Mouse (Mus musculus) MEL (cell line): ENCODE measurements around the gene Mrps11. TPM values are rescaled to one million over a fixed set of nuclear protein-coding genes. Genes with fewer than 3 reads are reported as not detected.
A peak's percentile ranks its signal among the peaks of the same experiment; 100 is the strongest.

ENCODE experiments used
- DNase-seq: peaks from one replicate; pipeline ENCODE4 v3.0.0; 2011; ENCODE audit warnings: low read depth, low spot score
- H3K27ac ChIP-seq: 2 replicates; pipeline ENCODE4 v1.5.1; 2012; ENCODE audit warnings: low read depth, mild to moderate bottlenecking, control low read depth, low read length, moderate library complexity; ENCODE audit not compliant: control insufficient read depth
- H3K27me3 ChIP-seq, 2 experiments: fragments of 150-350 bp in 1 of 2; sonication (generic) in 1 of 2; 2 replicates each; pipeline ENCODE4 v1.6.1; 2012; ENCODE audit warnings: low read length in 2 of 2, mild to moderate bottlenecking in 2 of 2, improper control_type of control experiment in 1 of 2, moderate library complexity in 1 of 2; ENCODE audit not compliant: insufficient read depth in 2 of 2, control insufficient read depth in 1 of 2
- H3K36me3 ChIP-seq, 2 experiments: 2 replicates each; pipeline ENCODE4 v1.6.1; 2012 to 2014; ENCODE audit warnings: low read length in 2 of 2, improper control_type of control experiment in 1 of 2, inconsistent platforms in 1 of 2, mild to moderate bottlenecking in 1 of 2; ENCODE audit not compliant: insufficient read depth in 2 of 2, control insufficient read depth in 1 of 2
- H3K4me1 ChIP-seq, 2 experiments: fragments of 150-350 bp in 1 of 2; sonication (generic) in 1 of 2; 2 replicates each; pipeline ENCODE4 v1.6.1; 2012; ENCODE audit warnings: low read length in 2 of 2, improper control_type of control experiment in 1 of 2, mild to moderate bottlenecking in 1 of 2; ENCODE audit not compliant: insufficient read depth in 2 of 2, control insufficient read depth in 1 of 2
- H3K4me3 ChIP-seq, 2 experiments: fragments of 150-350 bp in 1 of 2; sonication (generic) in 1 of 2; 2 replicates each; pipeline ENCODE4 v1.5.1; 2012; ENCODE audit warnings: low read depth in 2 of 2, low read length in 2 of 2, mild to moderate bottlenecking in 2 of 2, moderate library complexity in 2 of 2, control low read depth in 1 of 2, improper control_type of control experiment in 1 of 2; ENCODE audit not compliant: control insufficient read depth in 1 of 2, insufficient read depth in 1 of 2
- H3K79me2 ChIP-seq: 2 replicates; pipeline ENCODE4 v1.6.1; 2012; ENCODE audit warnings: mild to moderate bottlenecking, low read length, moderate library complexity; ENCODE audit not compliant: control insufficient read depth, poor library complexity, insufficient read depth
- H3K9ac ChIP-seq: 2 replicates; pipeline ENCODE4 v1.6.1; 2012; ENCODE audit warnings: low read depth, mild to moderate bottlenecking, control low read depth, low read length, moderate library complexity; ENCODE audit not compliant: control insufficient read depth, poor library complexity, severe bottlenecking
- H3K9me3 ChIP-seq: fragments of 150-350 bp; sonication (generic); replicated peaks from 2 replicates; pipeline ENCODE4 v1.6.1; 2012; ENCODE audit warnings: mild to moderate bottlenecking, low read length, improper control_type of control experiment, moderate library complexity; ENCODE audit not compliant: insufficient read depth
- BHLHE40 ChIP-seq: IDR thresholded peaks from 2 replicates; pipeline ENCODE4 v1.6.1; 2012; ENCODE audit warnings: low read depth, mild to moderate bottlenecking, inconsistent platforms, low read length, improper control_type of control experiment, borderline replicate concordance
- CHD1 ChIP-seq: IDR thresholded peaks from 2 replicates; pipeline ENCODE4 v1.6.1; 2012; ENCODE audit warnings: low read depth, mild to moderate bottlenecking, inconsistent platforms, low read length, improper control_type of control experiment
- E2F4 ChIP-seq: IDR thresholded peaks from 2 replicates; pipeline ENCODE4 v1.6.1; 2011; ENCODE audit warnings: low read depth, low read length, improper control_type of control experiment, borderline replicate concordance
- ELF1 ChIP-seq: IDR thresholded peaks from 2 replicates; pipeline ENCODE4 v1.6.1; 2014; ENCODE audit warnings: low read depth, mild to moderate bottlenecking, inconsistent platforms, low read length, improper control_type of control experiment, moderate library complexity
- ETS1 ChIP-seq: IDR thresholded peaks from 2 replicates; pipeline ENCODE4 v1.6.1; 2012; ENCODE audit warnings: low read depth, mild to moderate bottlenecking, inconsistent platforms, low read length, improper control_type of control experiment, moderate library complexity
- GABPA ChIP-seq: IDR thresholded peaks from 2 replicates; pipeline ENCODE4 v1.6.1; 2012; ENCODE audit warnings: low read depth, mild to moderate bottlenecking, inconsistent platforms, low read length, improper control_type of control experiment, moderate library complexity
- GATA1 ChIP-seq: IDR thresholded peaks from 2 replicates; pipeline ENCODE4 v1.6.1; 2011; ENCODE audit warnings: low read depth, low read length, improper control_type of control experiment
- JUND ChIP-seq: IDR thresholded peaks from 2 replicates; pipeline ENCODE4 v1.6.1; 2011; ENCODE audit warnings: low read depth, mild to moderate bottlenecking, improper control_type of control experiment, low read length
- MAFK ChIP-seq: IDR thresholded peaks from 2 replicates; pipeline ENCODE4 v1.6.1; 2011; ENCODE audit warnings: low read depth, mild to moderate bottlenecking, low read length, improper control_type of control experiment, borderline replicate concordance
- MAX ChIP-seq: IDR thresholded peaks from 2 replicates; pipeline ENCODE4 v1.6.1; 2011; ENCODE audit warnings: low read length, improper control_type of control experiment
- MAZ ChIP-seq: IDR thresholded peaks from 2 replicates; pipeline ENCODE4 v1.6.1; 2012; ENCODE audit warnings: low read depth, mild to moderate bottlenecking, inconsistent platforms, low read length, improper control_type of control experiment
- MEF2A ChIP-seq: IDR thresholded peaks from 2 replicates; pipeline ENCODE4 v1.6.1; 2014; ENCODE audit warnings: low read depth, mild to moderate bottlenecking, inconsistent platforms, low read length, improper control_type of control experiment; ENCODE audit not compliant: poor library complexity, insufficient replicate concordance, severe bottlenecking; ENCODE audit errors: extremely low read depth
- MYB ChIP-seq: IDR thresholded peaks from 2 replicates; pipeline ENCODE4 v1.6.1; 2011; ENCODE audit warnings: mild to moderate bottlenecking, low read depth, low read length, improper control_type of control experiment
- MYC ChIP-seq: IDR thresholded peaks from 2 replicates; pipeline ENCODE4 v1.6.1; 2011; ENCODE audit warnings: low read depth, mild to moderate bottlenecking, low read length, improper control_type of control experiment, moderate library complexity
- NELFE ChIP-seq: IDR thresholded peaks from 2 replicates; pipeline ENCODE4 v1.6.1; 2011; ENCODE audit warnings: low read depth, low read length, improper control_type of control experiment
- NRF1 ChIP-seq: IDR thresholded peaks from 2 replicates; pipeline ENCODE4 v1.6.1; 2014; ENCODE audit warnings: low read depth, mild to moderate bottlenecking, inconsistent platforms, low read length, improper control_type of control experiment, moderate library complexity; ENCODE audit not compliant: poor library complexity, insufficient read depth, severe bottlenecking
- POLR2AphosphoS5 ChIP-seq: IDR thresholded peaks from 2 replicates; pipeline ENCODE4 v1.6.1; 2012; ENCODE audit warnings: low read depth, borderline replicate concordance, mild to moderate bottlenecking, inconsistent platforms, low read length, moderate library complexity, mixed read lengths
- RAD21 ChIP-seq: IDR thresholded peaks from 2 replicates; pipeline ENCODE4 v1.6.1; 2011; ENCODE audit warnings: mild to moderate bottlenecking, low read depth, low read length, improper control_type of control experiment
- RCOR1 ChIP-seq: IDR thresholded peaks from 2 replicates; pipeline ENCODE4 v1.6.1; 2012; ENCODE audit warnings: low read depth, mild to moderate bottlenecking, inconsistent platforms, low read length, improper control_type of control experiment
- SIN3A ChIP-seq: IDR thresholded peaks from 2 replicates; pipeline ENCODE4 v1.6.1; 2012; ENCODE audit warnings: low read length, improper control_type of control experiment, inconsistent platforms
- SMC3 ChIP-seq: IDR thresholded peaks from 2 replicates; pipeline ENCODE4 v1.6.1; 2011; ENCODE audit warnings: low read depth, low read length, improper control_type of control experiment
- TBP ChIP-seq: IDR thresholded peaks from 2 replicates; pipeline ENCODE4 v1.8.0; 2011; ENCODE audit warnings: low read depth, low read length, improper control_type of control experiment
- TCF12 ChIP-seq: IDR thresholded peaks from 2 replicates; pipeline ENCODE4 v1.6.1; 2014; ENCODE audit warnings: low read depth, mild to moderate bottlenecking, inconsistent platforms, low read length, improper control_type of control experiment, moderate library complexity
- USF1 ChIP-seq: IDR thresholded peaks from 2 replicates; pipeline ENCODE4 v1.6.1; 2014; ENCODE audit warnings: low read depth, mild to moderate bottlenecking, inconsistent platforms, low read length, improper control_type of control experiment, moderate library complexity
- USF2 ChIP-seq, 2 experiments: IDR thresholded peaks; 2 replicates each; pipeline ENCODE4 v1.6.1; 2011 to 2012; ENCODE audit warnings: improper control_type of control experiment in 2 of 2, low read length in 2 of 2, borderline replicate concordance in 1 of 2, inconsistent platforms in 1 of 2, low read depth in 1 of 2, mild to moderate bottlenecking in 1 of 2; ENCODE audit not compliant: insufficient read depth in 1 of 2
- ZC3H11A ChIP-seq: IDR thresholded peaks from 2 replicates; pipeline ENCODE4 v1.6.1; 2012; ENCODE audit warnings: low read depth, mild to moderate bottlenecking, inconsistent platforms, low read length, improper control_type of control experiment
- ZKSCAN1 ChIP-seq: IDR thresholded peaks from 2 replicates; pipeline ENCODE4 v1.6.1; 2012; ENCODE audit warnings: low read depth, mild to moderate bottlenecking, inconsistent platforms, low read length, improper control_type of control experiment, moderate library complexity
- ZNF384 ChIP-seq: IDR thresholded peaks from 2 replicates; pipeline ENCODE4 v1.6.1; 2012; ENCODE audit warnings: low read depth, mild to moderate bottlenecking, inconsistent platforms, low read length, improper control_type of control experiment
- polyA plus RNA-seq, 2 experiments: library from polyadenylated mRNA; stranded (reverse) in 1 of 2; unstranded in 1 of 2; fragments of >175 nt in 1 of 2; fragments of >200 nt in 1 of 2; gene quantifications; 2 replicates each; pipeline versions ENCODE4 v1.2.1 to v1.2.4; 2012; ENCODE audit warnings: low replicate concordance in 2 of 2, low read depth in 1 of 2; ENCODE audit not compliant: insufficient read length in 2 of 2, insufficient read depth in 1 of 2, missing spikeins in 1 of 2
- total RNA-seq: library from RNA; depleted of rRNA; stranded (reverse); fragments of 300-350 nt; gene quantifications from 2 replicates; pipeline ENCODE4 v1.2.3, GENCODE M21; 2012

The Mrps11 gene
- total and polyA plus RNA-seq, 3 experiments = 106 to 116 TPM; not detected in 1

DNA sequence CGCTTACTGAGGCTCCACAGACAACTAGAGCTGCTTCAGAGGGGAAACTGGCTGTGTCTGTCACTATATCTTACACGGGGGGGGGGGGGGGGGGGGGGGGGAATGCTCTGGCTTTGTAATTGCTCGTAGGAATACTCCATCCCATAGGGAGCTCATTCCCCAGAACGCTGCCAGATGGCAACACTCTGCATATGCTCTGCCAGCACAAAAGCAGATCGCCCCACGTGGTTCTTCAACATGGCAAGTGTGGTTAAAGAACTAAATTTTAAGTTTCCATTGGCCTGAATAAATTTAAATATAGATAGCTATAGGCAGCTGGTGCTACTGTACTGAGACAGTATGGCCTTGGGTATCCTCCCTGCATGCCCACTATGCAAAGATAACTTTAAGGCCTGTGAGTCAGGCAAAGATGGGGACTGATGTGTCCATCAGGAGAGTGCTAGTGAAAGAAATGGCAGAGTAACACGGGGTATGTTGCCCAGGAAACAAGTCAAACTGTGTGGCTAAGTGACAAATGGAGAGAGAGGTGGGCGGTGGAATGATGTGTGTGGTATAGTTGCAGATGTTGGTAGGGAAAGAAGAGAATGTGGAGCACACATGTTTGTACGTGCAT lies 15.0 kb downstream of the Mrps11 start:
- peak; percentile 25 for DNase-seq
- H3K27ac ChIP-seq = no peak overlapping the region
- H3K27me3 ChIP-seq = no peaks in the 10 kb centered on the region
- H3K9ac ChIP-seq = no peak overlapping the region
- no peak overlapping the region for H3K4me3 ChIP-seq
- H3K4me1 ChIP-seq = peaks cover 26 to 61% of the 10 kb centered on the region in 2 experiments
- H3K36me3 ChIP-seq = peaks cover 0 to 53% of the 10 kb centered on the region in 2 experiments; a peak in 2 of 4 replicates
- no peaks in the 10 kb centered on the region for H3K9me3 ChIP-seq
- no peaks in the 10 kb centered on the region for H3K79me2 ChIP-seq
- TF ChIP-seq SIN3A (no peak), E2F4 (no peak), POLR2AphosphoS5 (no peak), SMC3 (no peak), TCF12 (no peak), NRF1 (no peak)
- TF ChIP-seq, all 39 proteins: peak for 0

DNA sequence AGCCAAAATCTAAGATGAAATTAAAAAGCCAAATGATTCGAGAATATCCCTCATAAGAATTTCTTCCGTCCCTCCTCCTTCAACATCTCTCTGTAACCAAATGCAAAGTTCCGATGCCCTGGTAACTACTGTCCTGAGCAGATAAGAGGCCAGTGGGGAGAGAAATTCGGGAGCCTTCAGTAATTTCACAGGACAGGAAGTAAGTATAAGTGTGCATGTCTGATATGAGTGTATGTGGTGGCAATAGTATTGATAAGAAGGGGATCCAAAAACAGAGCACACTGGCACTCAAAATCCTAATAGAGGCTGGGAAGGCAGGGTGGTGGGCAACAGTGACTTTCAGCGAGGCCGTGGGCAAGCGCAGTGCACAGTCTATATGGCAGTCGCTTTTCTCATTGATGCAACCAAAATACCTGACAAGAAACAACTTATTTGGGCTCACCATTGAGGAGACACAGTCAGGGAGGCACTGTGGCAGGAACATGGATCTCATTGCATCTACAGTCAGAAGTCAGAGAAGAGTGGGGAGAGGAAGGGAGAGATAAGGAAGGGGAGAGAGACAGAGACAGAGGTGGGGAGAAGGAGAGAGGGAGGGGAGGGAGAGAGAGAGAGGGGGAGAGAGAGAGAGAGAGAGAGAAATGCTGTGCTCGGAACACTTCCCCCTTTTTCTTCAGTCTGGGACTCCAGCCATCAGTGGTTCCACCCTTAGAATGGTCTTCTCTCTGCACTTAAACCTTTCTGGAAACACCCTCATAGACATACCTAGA lies 17.0 kb downstream of the Mrps11 start:
- Histone ChIP-seq H3K27ac (peak overlapping the region; percentile 97), H3K27me3 (no peaks in the 10 kb centered on the region), H3K79me2 (no peaks in the 10 kb centered on the region), H3K9me3 (no peaks in the 10 kb centered on the region), H3K9ac (peak overlapping the region; percentile 45), H3K4me3 (peak overlapping the region; percentile 8 to 30; a peak in 3 of 4 replicates), H3K4me1 (peaks cover 21 to 46% of the 10 kb centered on the region in 2 experiments), H3K36me3 (peaks cover 0 to 40% of the 10 kb centered on the region in 2 experiments; a peak in 2 of 4 replicates)
- peak; percentile 81 for DNase-seq
- TF ChIP-seq NELFE = no peak
- TF ChIP-seq JUND = peak; percentile 100
- TF ChIP-seq MYC = no peak; the same call in 1 of the 2 replicates
- no peak for TF ChIP-seq USF1
- TF ChIP-seq BHLHE40 = no peak
- TF ChIP-seq MAFK = no peak
- TF ChIP-seq MAZ = peak; percentile 95
- TF ChIP-seq MYB = no peak
- TF ChIP-seq SMC3 = 0 out of 2 replicates have a peak, but pooled peaks have one; percentile 4
- TF ChIP-seq RAD21 = no peak
- TF ChIP-seq TBP = no peak
- no peak for TF ChIP-seq CHD1
- TF ChIP-seq ZNF384 = no peak
- TF ChIP-seq ZKSCAN1 = no peak
- peak; percentile 70; the same call in 1 of the 2 replicates for TF ChIP-seq ETS1
- TF ChIP-seq GATA1 = peak; percentile 95
- TF ChIP-seq GABPA = no peak
- TF ChIP-seq MEF2A = no peak
- no peak for TF ChIP-seq E2F4
- TF ChIP-seq ZC3H11A = no peak
- TF ChIP-seq MAX = no peak
- TF ChIP-seq RCOR1 = no peak; the same call in none of the 2 replicates
- TF ChIP-seq NRF1 = 0 out of 2 replicates have a peak, but pooled peaks have one; percentile 45
- TF ChIP-seq ELF1 = 0 out of 2 replicates have a peak, but pooled peaks have one; percentile 32
- TF ChIP-seq USF2 (IDR thresholded peaks at IDR 0.05; ENCODE audit: borderline replicate concordance in 1 of 2, insufficient read depth in 1 of 2, low read depth in 1 of 2, low read length in 2 of 2) = no peak
